ENCODE assay signal across 21 mouse cellular contexts in the genomic region with DNA sequence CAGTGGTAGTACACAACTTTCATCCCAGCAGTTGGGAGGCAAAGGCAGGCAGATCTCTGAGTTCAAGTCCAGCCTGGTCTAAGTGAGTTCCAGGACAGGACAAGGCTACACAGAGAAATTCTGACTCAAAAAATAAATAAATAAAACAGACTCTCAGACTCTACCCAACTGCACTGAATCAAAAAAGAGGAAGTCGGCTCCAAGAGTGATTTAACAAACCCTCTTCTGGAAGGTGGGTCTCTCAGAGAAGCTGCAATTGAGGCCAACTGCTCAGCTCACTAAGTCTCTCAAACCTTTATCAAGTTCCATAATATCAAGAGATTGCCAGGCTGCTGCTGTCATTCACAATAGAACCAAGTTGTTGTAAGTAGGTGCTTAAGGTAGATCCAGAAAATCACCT. TPM values are rescaled to one million over a fixed set of nuclear protein-coding genes. Genes with fewer than 3 reads are reported as not detected.
"Had no signal": no experiment of that assay in that cellular context is flagged by ENCODE, and none has a peak within 500 bp of the region (broad histone marks: within the 10 kb centered on the region; RNA-seq: fewer than 3 reads in every experiment).

No protein-coding gene starts in this region.

- H3K9ac ChIP-seq: liver, embryonic 13.5 days; midbrain, embryonic 15.5 days; neural tube, embryonic 13.5 days had no signal

- DNase-seq: layer of hippocampus, postnatal 36 days; liver, embryonic 13.5 days; lung, adult 2 months; lung, postnatal 14 days; lung, postnatal 4 days; retina, postnatal 1 day; thymus, adult 2 months; thymus, postnatal 14 days; thymus, postnatal 4 days had no signal

- H3K27ac ChIP-seq: left cerebral cortex, adult 2 months; liver, embryonic 13.5 days; midbrain, embryonic 15.5 days; neural tube, embryonic 13.5 days had no signal

- H3K4me3 ChIP-seq: left cerebral cortex, adult 2 months; liver, embryonic 13.5 days; midbrain, embryonic 15.5 days; myocyte; neural tube, embryonic 13.5 days had no signal

- H3K4me2 ChIP-seq: liver, embryonic 13.5 days; midbrain, embryonic 15.5 days; neural tube, embryonic 13.5 days had no signal

- H3K9me3 ChIP-seq: liver, embryonic 13.5 days; midbrain, embryonic 15.5 days; neural tube, embryonic 13.5 days had no signal

- H3K36me3 ChIP-seq: liver, embryonic 13.5 days; midbrain, embryonic 15.5 days; neural tube, embryonic 13.5 days had no signal

- ATAC-seq: midbrain, embryonic 15.5 days had no signal

RNA-seq across cellular contexts. Expression of a gene that starts 1.9 kb away (rescaled TPM):
- total RNA-seq: liver, adult 2 months; megakaryocyte, adult 5-6 weeks; monocyte, adult 5-6 weeks had no signal
- polyA plus RNA-seq: liver, adult 2 months; liver, embryonic 13.5 days; liver, embryonic 16.5 days; small intestine, adult 2 months; spleen, adult 2 months; stomach, embryonic 16.5 days had no signal

RNA-seq across cellular contexts. Expression of a gene that starts 5.1 kb away (rescaled TPM):
- total RNA-seq: liver, adult 2 months; megakaryocyte, adult 5-6 weeks had no signal
- polyA plus RNA-seq: limb, embryonic 11.5 days; liver, adult 2 months; small intestine, adult 2 months; spleen, adult 2 months had no signal
